Mouse (Mus musculus) cerebellum, adult 11 months (tissue): ENCODE results near the gene Nup54.

Source experiments
- DNase-seq: peaks from one replicate; pipeline ENCODE4 v3.0.0; 2022

The Nup54 gene

GRCm38 (mm10) chr5:92435025-92435584 lies at the start of gene Nup54:
Gene Nup54 (minus strand): TSS chr5:92435219.
- peak; percentile 95 for DNase-seq

DNA sequence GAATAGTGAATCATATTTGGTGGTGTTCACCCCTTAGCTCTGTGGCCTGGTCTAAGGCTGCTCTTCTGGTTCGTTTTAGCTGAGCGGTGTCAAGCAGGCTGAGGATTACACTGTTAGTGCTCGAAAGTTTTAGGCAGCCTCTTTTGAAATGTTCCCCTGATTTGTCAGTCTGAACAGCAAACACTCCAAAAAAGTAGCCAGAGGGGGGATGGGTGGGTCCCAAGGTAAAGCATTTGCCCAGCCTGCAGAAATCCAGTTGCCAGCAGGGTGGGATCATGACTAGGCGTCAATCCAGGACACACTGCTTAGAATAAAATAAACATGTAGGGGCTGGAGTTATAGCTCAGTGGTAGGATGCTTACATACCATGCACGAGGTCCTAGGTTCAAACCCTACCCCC lies 37.8 kb upstream of the Nup54 start:
- DNase-seq, result no peak

DNA sequence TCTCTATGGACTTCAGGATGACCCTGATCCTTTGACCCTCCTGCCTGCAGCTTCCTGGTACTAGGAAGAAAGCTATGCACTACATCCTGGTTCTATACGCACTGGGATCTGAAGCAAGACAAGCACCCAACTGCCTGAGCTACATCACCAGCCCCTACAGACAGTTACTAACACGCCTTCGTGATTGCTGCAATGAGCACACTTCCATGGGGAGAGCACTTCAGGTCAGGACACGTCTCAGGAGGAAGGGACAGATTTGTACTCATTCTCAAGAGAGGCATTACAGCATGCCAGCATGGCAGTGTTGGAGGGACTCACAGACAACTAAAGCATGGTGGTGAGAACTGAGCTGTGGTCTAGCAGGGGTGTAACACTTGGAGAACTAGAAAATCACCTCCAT lies 36.5 kb upstream of the Nup54 start:
- DNase-seq, result no peak

DNA sequence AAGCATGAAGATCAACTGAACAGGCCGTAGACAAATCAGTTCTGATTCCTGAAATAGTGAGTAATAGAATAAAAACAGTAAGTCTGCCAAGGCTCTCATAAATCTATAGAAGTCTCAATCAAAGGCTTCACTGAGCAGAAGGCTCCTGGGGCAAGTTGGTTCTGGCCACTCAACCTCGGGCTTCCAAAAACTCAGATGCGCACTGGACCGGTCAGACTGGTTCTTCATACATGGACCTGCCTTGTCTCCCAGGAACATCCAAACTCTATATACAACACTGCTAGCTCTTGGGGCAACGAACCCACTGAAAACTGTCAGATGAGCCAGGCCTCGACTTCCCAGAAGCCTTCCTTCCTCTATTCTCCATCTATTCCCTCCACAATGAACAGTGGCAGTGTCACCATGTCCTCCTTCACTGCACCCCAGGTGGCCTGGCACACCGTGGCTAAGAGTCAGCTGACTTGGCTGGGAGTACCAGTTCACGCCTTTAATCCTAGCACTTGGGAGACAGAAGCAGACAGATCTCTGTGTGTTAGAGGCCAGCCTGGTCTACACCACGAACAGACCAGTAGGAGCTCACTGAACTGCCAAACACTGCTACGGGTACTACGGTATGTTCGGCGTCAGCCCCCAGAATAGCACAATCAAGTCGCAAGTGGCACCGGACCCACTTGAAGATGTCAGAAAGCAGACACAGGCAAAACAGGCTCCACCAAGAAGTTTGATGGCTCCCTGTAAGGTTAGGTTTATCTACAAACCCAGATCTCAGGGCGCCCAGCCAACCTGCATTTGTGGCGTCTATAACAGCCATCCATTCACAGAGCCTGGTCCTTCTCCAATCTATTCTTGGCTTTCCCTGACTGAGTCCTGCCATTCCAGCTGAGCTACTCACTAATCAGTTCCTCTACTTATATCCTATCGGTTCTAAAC lies 34.4 kb upstream of the Nup54 start:
- DNase-seq, result peak; percentile 35

DNA sequence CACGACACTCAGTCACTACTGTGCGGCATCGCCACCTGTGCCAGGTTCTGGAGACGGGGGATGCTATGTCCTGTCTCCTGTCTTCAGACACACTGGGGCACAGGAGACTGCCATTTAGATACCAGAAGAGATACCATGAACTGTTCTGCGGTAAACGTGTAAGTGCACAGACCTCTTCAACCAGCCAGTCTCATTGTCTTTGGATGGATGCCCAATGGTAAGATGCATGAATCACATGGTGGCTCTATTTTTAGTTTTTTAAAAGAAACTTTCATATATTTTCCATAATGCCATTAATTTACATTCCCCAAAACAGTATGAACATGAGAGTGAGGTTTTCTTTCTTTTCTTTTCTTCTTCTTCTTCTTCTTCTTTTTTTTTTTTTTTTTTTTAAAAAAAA lies 33.2 kb upstream of the Nup54 start:
- DNase-seq, result no peak

DNA sequence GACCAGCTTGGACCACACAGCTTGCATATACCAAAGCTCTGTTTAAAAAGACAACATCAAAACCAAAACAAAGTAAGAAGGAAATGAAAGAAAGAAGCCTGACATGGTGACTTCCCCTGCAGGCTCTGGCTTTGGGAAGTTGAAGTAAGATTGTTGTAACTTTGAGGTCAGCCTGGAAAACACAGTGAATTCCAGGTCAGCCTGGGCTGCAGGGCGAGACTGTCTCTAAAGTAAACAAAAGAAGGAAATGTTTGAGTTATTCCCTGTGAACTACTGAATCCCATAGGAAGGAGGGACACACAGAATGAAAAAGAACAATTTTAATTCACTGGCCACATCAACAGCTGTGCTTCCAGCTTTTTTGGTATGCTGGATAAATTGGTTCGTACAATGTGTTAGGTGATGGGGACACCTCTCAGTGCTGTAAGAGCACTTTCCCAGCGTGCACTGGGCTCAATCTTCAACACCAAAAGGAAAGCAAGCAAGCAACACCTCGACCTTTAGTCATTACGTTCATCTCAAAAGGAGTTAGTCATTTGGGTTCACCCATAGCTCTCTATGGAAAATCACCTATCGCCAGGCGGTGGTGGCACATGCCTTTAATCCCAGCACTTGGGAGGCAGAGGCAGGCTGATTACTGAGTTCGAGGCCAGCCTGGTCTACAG lies 32.2 kb upstream of the Nup54 start:
- no peak for DNase-seq

DNA sequence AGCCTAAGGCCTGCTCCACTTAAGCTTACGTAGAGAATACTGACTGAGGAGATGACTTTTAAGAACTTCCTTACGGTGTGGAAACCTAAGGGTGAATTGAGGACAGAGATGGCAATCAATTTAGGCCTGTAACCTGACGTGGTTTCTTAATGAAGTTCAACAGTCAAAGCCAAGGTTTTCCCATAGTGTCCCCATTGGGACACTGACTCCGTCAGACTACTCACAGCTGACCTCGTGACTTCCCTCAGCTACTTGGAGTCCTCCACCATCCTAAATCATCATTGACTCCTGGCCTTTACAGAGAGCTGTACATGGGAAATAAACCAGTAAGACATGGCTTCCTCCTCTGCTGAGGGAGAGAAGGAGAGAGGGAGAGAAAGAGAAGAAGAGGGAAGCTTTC lies 30.5 kb upstream of the Nup54 start:
- no peak for DNase-seq

DNA sequence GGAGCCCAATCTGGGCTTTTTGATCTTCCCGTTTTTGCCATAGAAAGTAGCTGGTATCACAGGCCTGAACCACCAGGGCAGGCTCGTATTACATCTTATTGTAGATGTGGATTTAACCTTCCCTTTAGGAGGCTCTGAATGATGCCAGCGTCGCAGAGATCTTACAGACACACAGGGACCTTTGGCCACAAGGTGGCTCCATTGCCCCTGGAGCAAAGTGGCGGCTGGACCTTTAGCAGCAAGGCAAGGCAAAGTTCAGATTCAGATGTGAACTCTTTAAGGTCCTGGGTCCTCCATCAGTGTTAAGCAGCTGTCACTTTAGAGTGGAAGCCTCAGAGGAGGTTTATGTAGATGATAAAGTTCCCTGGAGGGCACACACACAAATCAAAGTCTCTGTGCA lies 26.3 kb upstream of the Nup54 start:
- peak; percentile 46 for DNase-seq

DNA sequence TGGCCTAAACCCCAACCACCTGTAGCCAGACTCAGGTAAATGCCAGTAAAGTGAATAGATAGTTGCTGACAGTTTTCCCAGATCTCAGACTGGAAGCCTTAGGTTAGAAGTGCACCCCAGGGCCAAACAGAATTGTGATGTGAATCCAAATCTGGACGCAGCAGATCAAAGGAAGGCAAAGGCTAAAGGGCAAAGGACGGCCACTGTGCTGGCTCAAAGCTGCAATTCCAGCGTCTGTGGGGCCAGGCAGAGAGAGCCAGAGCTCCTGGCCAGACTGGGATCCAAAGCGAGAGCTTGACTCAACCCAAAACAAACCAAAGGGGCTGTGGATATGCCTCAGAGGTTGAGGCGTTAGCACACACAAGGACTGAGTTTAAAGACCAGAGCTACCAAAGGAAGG lies 23.7 kb upstream of the Nup54 start:
- no peak for DNase-seq

DNA sequence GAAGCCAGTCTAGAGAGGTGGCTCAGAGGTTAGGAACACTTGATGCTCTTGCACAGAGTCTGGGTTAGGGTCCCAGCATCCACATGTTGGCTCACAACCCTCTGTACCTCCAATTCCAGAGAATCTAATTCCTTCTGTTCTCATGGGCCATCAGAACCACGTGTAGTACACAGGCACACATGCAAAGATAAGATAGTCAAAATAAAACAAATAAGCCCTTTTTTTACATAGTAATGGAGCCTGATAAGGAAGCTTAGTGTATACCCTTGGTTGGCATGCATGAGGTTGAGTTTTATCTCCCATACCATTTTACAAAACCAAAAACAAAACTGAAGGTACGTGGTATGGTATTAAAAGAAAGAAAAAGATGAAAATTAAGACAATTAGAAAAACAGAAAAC lies 22.4 kb upstream of the Nup54 start:
- DNase-seq, result no peak

DNA sequence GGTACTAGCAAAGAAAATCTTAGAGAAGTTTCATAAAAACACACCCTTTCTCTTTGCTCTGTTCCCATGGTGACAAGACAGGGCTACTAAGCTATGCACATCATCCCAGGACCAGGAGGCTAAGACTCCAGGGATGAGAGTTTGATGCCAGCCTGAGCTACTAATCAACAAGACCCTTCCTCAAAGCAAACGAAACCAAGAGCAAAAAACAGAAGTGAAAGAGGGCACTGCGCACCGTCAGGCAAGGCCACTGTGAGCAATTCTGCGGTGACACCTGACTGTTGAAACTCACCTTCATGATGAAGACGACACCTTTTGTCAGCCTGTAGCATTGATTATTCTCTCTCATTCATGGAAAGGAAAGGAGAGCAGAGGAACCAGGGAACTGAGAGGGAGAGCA lies 17.9 kb upstream of the Nup54 start:
- no peak for DNase-seq

DNA sequence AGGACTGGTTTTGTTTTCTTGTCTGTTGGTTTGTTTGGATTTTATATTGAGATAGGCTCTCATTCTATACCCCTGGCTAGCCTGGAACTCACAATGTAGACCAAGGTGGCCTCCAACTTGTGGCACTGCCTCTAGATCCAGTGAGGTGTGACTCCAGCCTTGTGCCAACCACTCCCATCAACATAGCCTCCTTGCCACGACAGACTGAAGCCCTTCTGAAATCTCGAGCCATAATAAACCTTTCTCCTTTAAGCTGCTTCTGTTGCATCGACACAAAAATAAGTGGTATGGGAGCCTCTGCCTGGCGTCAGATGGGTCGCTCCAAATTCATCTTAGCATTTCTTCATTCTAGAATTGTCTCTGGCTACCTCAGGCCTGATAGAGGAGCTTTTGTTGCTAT lies 11.7 kb upstream of the Nup54 start:
- DNase-seq, result no peak

DNA sequence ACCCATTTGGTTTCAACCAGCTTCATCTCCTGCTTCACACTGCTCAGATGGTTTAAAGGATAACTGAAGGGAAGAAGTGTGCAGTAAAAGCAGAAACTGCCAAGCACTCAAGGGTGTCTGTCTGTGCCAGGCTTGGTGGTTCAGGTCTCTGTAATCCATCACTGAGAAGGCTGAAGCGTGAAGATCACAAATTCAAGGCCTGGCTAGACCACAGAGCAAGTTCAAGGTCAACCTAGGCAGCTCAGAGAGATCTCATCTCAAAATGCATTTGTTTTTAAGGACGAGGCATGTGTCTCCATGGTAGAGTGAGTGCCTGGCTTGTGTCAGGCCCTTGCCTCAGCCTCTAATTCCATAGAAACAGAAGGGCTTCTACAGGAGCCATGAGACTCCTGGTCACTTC lies 10.0 kb upstream of the Nup54 start:
- no peak for DNase-seq

GRCm38 (mm10) chr5:92442914-92443313 lies 7.9 kb upstream of the Nup54 start:
- no peak for DNase-seq

- DNase-seq, result no peak
These were observed 6.5 kb upstream of the Nup54 start for GRCm38 (mm10) chr5:92441494-92441893.

DNA sequence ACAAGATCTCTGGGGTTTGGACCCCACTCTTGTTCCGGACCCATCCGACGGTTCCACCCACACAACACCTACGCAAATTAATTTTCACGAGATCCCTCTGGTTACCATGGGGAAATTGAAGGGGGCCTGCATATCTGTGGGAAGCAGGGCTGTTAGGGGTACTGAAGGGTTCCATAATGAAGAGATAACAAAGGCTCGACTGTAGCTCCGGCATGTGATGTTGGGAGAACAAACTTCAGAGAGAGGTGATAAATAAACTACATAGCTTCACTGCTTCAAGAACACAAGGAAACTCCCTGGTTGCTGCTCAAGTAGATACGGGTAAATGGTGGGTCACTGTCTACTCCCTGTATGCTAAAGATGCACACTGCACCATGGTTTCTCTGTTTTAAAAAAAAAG lies 3.5 kb upstream of the Nup54 start:
- no peak for DNase-seq

DNA sequence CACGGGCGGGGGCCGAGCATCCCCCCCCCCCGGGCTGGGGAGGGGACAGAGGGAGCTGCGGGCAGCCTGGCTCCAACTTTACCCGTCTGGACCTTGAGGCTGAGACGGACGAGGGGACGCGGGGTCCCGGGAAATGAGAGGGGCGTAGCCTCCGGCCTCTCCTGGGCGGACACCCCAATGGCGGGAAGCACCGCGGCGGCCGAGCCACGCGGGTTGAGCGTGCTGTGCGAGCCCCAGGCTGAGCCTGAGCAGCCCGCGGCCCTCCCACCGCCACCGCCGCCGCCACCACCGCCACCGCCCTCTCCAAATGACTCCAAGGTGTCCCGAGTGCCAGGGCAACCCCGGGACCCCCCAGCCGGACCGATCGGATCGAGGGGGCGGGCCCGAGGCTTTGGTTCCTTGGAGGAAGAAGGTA lies 441 bp downstream of the Nup54 start:
- no peak for DNase-seq

DNA sequence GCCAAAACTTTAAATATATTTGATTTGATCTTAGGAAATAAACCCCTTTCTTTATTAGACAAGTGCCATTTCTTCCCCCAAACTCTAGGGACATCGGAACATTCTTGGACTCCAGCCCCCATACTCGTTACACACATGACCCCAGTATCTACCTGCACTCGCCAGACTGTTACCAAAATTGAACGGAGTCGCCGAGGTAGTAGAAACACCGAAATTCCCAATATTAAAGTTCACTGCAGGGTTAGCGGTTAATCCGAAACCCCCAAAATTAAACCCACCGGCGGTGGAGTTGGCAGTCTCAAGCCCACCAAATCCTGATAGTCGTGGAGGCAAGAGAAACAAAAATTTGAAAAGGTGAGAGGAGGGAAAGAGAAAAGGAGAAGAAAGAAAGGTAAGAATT lies 949 bp downstream of the Nup54 start:
- peak; percentile 15 for DNase-seq

DNA sequence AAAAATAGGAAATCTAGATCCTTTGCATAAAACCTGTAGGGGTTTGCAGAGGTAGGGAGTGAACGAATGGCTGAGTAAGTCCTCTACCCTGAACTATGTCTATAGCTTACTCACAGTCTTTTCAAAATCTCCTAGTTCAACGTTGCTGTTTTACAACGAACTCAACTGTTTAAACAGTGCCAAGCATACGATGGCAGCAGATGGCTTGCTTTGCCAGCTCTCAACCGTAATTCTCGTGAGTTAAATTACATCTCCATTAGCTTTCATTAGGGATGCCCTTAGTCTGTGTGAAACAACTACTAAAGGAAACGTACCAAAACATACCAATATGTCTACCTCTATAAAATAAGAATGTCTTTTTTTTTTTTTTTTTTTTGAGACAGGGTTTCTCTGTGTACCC lies 3.4 kb downstream of the Nup54 start:
- no peak for DNase-seq

GRCm38 (mm10) chr5:92430723-92431122 lies 4.3 kb downstream of the Nup54 start:
- DNase-seq, result no peak

GRCm38 (mm10) chr5:92424126-92424525 lies 10.9 kb downstream of the Nup54 start:
- no peak for DNase-seq

DNA sequence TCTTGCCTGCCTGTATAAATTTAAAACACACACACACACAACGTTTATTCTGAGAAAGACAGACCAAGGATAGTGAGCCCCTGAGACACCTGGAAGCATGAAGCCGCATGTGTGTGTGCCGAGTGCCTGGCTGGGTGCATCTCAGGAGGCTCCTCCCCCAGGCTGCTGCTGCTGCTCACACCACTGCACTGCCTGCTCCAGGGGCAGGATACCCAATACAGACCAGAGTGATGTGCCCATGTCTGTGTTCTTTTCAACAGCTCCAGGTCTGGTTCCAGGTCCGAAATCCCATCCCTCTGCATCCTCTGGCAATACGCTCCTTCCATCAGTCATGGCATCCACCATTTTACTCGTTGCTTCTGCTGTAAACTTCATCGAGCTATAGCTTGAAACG lies 21.0 kb downstream of the Nup54 start:
- no peak for DNase-seq

DNA sequence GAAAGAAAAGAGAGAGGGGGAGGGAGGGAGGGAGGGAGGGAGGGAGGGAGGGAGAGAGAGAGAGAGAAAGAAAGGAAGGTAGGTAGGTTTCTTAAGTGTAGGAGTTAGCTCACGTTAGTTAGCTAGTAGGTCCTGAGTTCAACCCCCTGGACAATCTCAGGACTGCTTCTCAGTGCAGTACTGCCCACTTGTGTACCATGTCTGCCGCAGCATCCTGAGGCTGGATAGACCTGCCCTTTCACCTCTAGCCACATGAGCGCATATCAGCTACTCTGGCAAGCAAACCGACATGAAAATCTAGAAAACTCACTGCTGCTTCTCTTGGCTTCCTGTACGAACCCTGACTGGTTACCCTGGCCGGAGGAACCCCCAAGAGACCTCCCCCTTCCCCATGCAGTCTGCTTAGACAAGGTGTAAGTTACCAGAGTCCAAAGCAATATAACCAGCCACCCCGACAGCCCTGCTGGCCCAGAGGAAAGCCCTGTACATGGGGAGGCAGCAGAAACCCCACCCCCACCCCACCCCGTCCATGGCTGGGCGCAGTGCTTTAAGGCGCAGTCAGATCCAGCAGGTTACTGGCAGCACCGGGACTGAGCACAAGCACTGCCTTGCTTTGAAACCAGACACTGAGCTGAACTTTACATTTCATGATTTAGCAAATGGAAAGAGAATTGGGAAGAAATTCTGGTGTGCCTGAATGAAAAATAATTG lies 21.6 kb downstream of the Nup54 start:
- no peak for DNase-seq
